Mouse (Mus musculus) cortical plate, adult 2 months (tissue): ENCODE results near the gene Slc8b1. TPM values are rescaled to one million over a fixed set of nuclear protein-coding genes. Genes with fewer than 3 reads are reported as not detected.

Experiments used
- H3K27ac ChIP-seq: fragments of 200-500 bp; 2 replicates; pipeline ENCODE4 v1.5.1; 2012; ENCODE audit warnings: low read length, control low read depth, inconsistent platforms; ENCODE audit not compliant: insufficient read depth
- H3K4me1 ChIP-seq: fragments of 200-500 bp; 2 replicates; pipeline ENCODE4 v1.6.1; 2011; ENCODE audit warnings: low read length; ENCODE audit not compliant: control insufficient read depth, insufficient read depth
- H3K4me3 ChIP-seq: fragments of 200-500 bp; 2 replicates; pipeline ENCODE4 v1.5.1; 2011; ENCODE audit warnings: mild to moderate bottlenecking, low read length, control low read depth; ENCODE audit not compliant: insufficient read depth
- CTCF ChIP-seq: fragments of 200-500 bp; IDR thresholded peaks from 2 replicates; pipeline ENCODE4 v1.5.1; 2011; ENCODE audit warnings: mild to moderate bottlenecking, control low read depth, low read length; ENCODE audit not compliant: insufficient read depth; ENCODE audit errors: extremely low read depth
- POLR2A ChIP-seq: fragments of 200-500 bp; IDR thresholded peaks from 2 replicates; pipeline ENCODE4 v1.6.1; 2011; ENCODE audit warnings: mild to moderate bottlenecking, low read length, control low read depth; ENCODE audit not compliant: insufficient read depth; ENCODE audit errors: extremely low read depth
- polyA plus RNA-seq: library from polyadenylated mRNA; depleted of rRNA; stranded (reverse); fragments of >200 nt; gene quantifications from 2 replicates; pipeline ENCODE4 v1.2.3, GENCODE M21; 2012; rRNA removed

Gene Slc8b1
- polyA plus RNA-seq, 1 experiment, result 6.6 TPM

DNA sequence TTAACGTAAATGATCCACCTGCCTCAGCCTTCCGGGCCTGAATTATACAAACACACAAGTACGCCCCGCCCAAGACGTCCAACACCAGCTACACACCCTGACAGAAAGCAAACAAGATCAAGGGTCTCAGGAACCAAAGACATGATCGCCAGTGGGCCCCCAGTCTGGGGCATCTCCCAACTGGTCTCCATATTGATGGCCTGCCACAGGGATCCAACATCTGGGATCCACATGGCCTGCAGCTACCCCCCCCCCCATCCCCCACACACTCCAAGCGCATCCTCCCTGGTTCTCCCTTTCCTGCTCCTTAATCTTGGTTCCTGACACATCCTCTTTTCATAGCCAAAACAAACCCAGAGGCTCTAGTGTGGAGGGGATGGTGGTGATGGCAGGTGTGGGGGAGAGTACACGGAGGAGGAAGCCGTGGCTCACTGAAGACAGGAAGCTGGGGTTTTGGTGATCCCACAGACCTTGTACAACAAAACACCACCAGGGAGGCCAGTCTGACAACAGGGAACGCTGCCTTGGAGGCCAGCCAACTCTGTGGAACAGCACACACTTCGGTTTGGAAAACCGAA lies 67.6 kb downstream of the Slc8b1 start:
- Histone ChIP-seq H3K4me3 (no peak overlapping the region), H3K27ac (no peak overlapping the region), H3K4me1 (no peaks in the 10 kb centered on the region)
- TF ChIP-seq CTCF (no peak), POLR2A (no peak)

DNA sequence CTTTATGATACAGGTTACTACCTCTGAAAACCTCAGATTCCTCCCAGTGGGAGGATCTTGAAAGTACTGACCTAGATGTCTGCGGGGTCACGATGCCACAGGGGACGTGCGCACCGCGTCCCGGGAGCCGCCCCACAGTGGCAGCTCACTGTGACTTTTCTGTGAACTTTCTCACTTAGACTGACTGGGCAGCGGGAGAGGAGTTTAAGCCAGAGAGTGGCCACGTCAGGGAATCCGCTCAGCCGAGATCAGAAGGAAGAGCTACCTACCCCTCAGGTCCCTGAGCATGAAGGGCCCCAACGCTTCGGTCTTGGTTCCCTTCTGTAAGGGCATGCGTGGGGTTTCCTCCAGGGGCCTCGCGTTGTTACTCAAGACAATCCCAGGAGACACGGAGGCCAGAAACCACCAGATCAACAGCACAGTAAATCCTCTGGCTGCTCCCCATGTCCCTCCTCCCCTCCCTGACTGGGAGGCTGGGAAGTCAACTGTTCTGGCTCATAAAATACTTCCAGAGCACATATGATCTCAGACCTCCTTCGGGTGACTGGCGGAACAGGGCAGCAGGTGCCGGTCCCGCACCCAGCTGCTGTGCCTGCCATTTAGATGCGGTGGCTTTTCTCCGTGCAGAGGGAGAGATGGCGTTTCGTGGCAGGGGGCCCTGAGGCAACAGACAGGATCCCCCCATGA lies 68.4 kb downstream of the Slc8b1 start:
- TF ChIP-seq CTCF (no peak), POLR2A (no peak)
- Histone ChIP-seq H3K27ac (no peak overlapping the region), H3K4me1 (no peaks in the 10 kb centered on the region), H3K4me3 (no peak overlapping the region)

DNA sequence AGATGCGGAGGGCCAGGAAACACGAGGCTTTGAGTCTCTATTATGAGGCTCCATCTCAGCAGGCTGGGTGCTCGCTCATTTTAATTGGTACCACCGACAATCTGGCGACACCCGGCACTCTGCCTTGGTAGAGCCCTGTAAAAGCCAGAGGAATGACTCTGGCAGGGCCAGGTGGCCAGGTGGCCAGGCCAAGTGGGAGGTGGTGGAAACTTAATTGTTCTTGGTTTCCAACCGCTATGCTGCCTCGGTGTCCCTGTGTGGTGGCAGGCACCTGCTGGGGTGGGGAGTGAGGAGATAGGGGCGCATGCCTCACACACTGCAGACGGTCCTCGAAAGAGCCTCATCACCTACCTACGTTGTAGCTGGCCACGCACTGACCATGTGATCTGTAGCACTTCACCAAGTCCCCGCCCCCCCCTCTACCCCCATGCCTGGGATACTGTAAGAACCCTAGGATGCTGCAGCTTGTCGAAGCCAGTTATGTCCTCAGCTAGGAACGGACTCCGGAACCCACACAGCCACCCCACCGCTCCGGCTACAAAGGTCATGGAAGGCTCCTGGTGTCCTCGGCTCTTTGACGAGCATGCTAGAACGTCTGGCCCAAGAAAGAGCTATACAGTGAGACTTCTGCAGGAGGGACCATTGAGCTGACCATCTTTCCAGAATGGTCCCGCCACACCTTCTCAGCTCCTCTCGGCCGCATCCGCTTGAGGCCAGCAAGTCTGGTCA lies 69.1 kb downstream of the Slc8b1 start:
- Histone ChIP-seq H3K4me1 (no peaks in the 10 kb centered on the region), H3K27ac (no peak overlapping the region), H3K4me3 (no peak overlapping the region)
- TF ChIP-seq CTCF (no peak), POLR2A (no peak)

DNA sequence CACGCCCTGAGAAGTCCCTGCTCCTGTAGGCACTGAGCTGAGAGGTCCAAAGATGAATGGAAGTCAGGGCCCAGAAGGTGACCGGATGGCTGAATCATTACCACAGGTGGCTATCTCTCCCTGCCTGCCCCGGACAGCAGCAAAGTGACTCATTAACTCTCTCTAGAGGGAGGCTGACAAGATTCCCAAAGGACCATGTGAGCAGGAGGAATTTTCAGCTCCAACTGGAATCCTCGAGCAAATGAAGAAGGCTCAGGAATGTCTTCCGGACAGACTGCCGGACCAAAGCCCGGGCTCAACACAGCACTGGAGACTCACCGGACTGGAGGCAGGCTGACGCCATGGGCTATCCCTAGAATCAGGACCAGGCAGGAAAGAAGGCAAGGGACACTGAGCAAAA lies 71.0 kb downstream of the Slc8b1 start:
- no peak for TF ChIP-seq CTCF
- no peak for TF ChIP-seq POLR2A
- H3K27ac ChIP-seq, result no peak overlapping the region
- no peak overlapping the region for H3K4me3 ChIP-seq
- no peaks in the 10 kb centered on the region for H3K4me1 ChIP-seq

DNA sequence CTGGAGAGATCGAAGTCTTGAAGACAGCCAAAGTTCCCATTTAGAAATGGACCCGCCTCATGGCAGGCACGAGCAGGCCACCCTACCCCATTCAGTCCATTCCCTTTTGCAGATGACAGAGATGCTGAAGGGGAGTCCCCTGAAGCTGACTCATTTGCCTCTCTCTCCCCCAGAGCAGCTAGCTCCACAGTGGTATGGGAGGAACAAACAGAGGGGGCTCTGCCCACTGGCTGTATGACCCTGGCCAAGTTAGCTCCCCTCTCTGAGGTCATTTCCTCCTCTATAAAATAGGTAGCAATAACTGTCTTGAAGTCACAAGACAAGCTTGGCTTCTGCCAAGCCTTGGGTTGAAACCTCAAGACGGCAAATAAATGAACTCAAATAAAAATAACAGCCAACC lies 72.5 kb downstream of the Slc8b1 start:
- no peak overlapping the region for H3K4me3 ChIP-seq
- TF ChIP-seq CTCF (no peak), POLR2A (no peak)
- H3K4me1 ChIP-seq, result no peaks in the 10 kb centered on the region

More for the DNA sequence above, 72.5 kb downstream of the Slc8b1 start:
- H3K27ac ChIP-seq, result no peak overlapping the region

Other genes starting within 250 kb of the Slc8b1 start
- 0.04 TPM in 1 of 2 replicates, not detected in the other for gene Lhx5, start 79.5 kb upstream of the Slc8b1 start, polyA plus RNA-seq
- 8.1 and 8.2 TPM in 2 replicates for gene Sdsl, start 38.4 kb upstream of the Slc8b1 start, polyA plus RNA-seq
- gene Sds, start 34.6 kb upstream of the Slc8b1 start, polyA plus RNA-seq, result 0.21 and 0.64 TPM in 2 replicates
- 53.3 and 54.7 TPM in 2 replicates for gene Plbd2, start 7.5 kb upstream of the Slc8b1 start, polyA plus RNA-seq
- 37.9 and 40.0 TPM in 2 replicates for gene Tpcn1, start 77.5 kb downstream of the Slc8b1 start, polyA plus RNA-seq
- 1.5 and 2.5 TPM in 2 replicates for gene Iqcd, start 77.8 kb downstream of the Slc8b1 start, polyA plus RNA-seq
- 39.6 and 40.8 TPM in 2 replicates for gene Rita1, start 101.4 kb downstream of the Slc8b1 start, polyA plus RNA-seq
- 30.3 and 31.0 TPM in 2 replicates for gene Ddx54, start 101.6 kb downstream of the Slc8b1 start, polyA plus RNA-seq
- gene Cfap73, start 123.1 kb downstream of the Slc8b1 start, polyA plus RNA-seq, result 0.10 and 0.19 TPM in 2 replicates
- 88.7 and 99.4 TPM in 2 replicates for gene Rasal1, start 137.6 kb downstream of the Slc8b1 start, polyA plus RNA-seq
- 89.7 and 91.8 TPM in 2 replicates for gene Dtx1, start 200.8 kb downstream of the Slc8b1 start, polyA plus RNA-seq
- 0.73 and 0.87 TPM in 2 replicates for gene Oas2, start 238.7 kb downstream of the Slc8b1 start, polyA plus RNA-seq